Mouse (Mus musculus) liver, adult 2 months (tissue): ENCODE measurements around the gene Frmpd4. TPM values are rescaled to one million over a fixed set of nuclear protein-coding genes. Genes with fewer than 3 reads are reported as not detected.

Experiments used
- DNase-seq: peaks from one replicate; pipeline ENCODE4 v3.0.0-alpha.2; 2011; ENCODE audit warnings: low read depth, low spot score; ENCODE audit errors: extremely low read depth
- H3K27ac ChIP-seq: fragments of 200-500 bp; replicated peaks from 2 replicates; pipeline ENCODE4 v1.5.1; 2012; ENCODE audit warnings: low read depth, mild to moderate bottlenecking, control low read depth, inconsistent platforms, low read length; ENCODE audit not compliant: insufficient read depth
- H3K27me3 ChIP-seq: fragments of 200-500 bp; 2 replicates; pipeline ENCODE4 v1.6.1; 2012; ENCODE audit warnings: mild to moderate bottlenecking, moderate library complexity, low read length, inconsistent platforms; ENCODE audit not compliant: control insufficient read depth, insufficient read depth
- H3K36me3 ChIP-seq: fragments of 200-500 bp; 2 replicates; pipeline ENCODE4 v1.6.1; 2012; ENCODE audit warnings: low read length, inconsistent platforms; ENCODE audit not compliant: control insufficient read depth, insufficient read depth
- H3K4me1 ChIP-seq: fragments of 200-500 bp; 2 replicates; pipeline ENCODE4 v1.6.1; 2011; ENCODE audit warnings: low read length; ENCODE audit not compliant: control insufficient read depth, insufficient read depth
- H3K4me3 ChIP-seq: fragments of 200-500 bp; 2 replicates; pipeline ENCODE4 v1.5.1; 2011; ENCODE audit warnings: low read depth, mild to moderate bottlenecking, control low read depth, low read length, moderate library complexity; ENCODE audit not compliant: insufficient read depth
- H3K79me2 ChIP-seq: fragments of 200-500 bp; 2 replicates; pipeline ENCODE4 v1.6.1; 2012; ENCODE audit warnings: inconsistent platforms, mild to moderate bottlenecking, low read length, moderate library complexity; ENCODE audit not compliant: control insufficient read depth, insufficient read depth
- H3K9ac ChIP-seq: fragments of 200-500 bp; 2 replicates; pipeline ENCODE4 v1.6.1; 2012; ENCODE audit warnings: low read depth, mild to moderate bottlenecking, control low read depth, inconsistent platforms, low read length
- CTCF ChIP-seq: fragments of 200-500 bp; IDR thresholded peaks from 2 replicates; pipeline ENCODE4 v1.5.1; 2011; ENCODE audit warnings: low read depth, low read length, control low read depth
- POLR2A ChIP-seq: fragments of 200-500 bp; IDR thresholded peaks from 2 replicates; pipeline ENCODE4 v1.6.1; 2011; ENCODE audit warnings: low read length, control low read depth; ENCODE audit not compliant: insufficient read depth; ENCODE audit errors: extremely low read depth
- WGBS: fragments of 180-500 bp; shearing (Covaris S2); methylation state at CpG from one replicate; pipeline ENCODE4 v1.1.7; 2018; 5-methylcytosine and 5-hydroxymethylcytosine counted together
- polyA plus RNA-seq: library from polyadenylated mRNA; depleted of rRNA; stranded (reverse); fragments of >200 nt; gene quantifications from 2 replicates; pipeline ENCODE4 v1.2.3, GENCODE M21; 2012; rRNA removed
- total RNA-seq: library from RNA; depleted of rRNA; stranded (reverse); fragments of >200 nt; gene quantifications from 2 replicates; pipeline ENCODE4 v1.2.3, GENCODE M21; 2014; rRNA removed

Gene Frmpd4
- total and polyA plus RNA-seq, 2 experiments = not detected

DNA sequence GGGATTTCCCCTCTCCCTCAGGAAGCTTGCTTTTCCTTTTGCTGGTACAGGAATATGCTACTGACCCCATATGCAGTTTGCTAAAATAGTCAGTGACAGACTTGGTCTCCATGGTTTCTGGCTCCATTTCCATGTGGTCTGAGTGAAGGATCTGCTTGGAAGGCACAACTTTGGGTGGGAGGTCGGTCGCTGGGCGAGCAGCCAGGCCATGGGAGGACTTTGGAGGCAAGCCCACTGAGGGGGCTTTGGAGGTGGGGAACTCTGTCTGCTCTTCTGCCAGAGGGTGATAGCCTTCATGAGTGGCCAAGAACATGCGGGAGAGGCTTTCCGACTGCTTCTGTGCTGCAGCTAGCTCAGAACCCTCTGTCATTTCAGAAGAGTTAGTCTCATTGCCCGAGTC, 1099.4 kb downstream of the Frmpd4 start:
- DNase-seq = no peak
- TF ChIP-seq POLR2A = no peak
- TF ChIP-seq CTCF = no peak
- Histone ChIP-seq H3K9ac (no peak overlapping the region), H3K27ac (no peak overlapping the region), H3K79me2 (no peaks in the 10 kb centered on the region), H3K27me3 (no peaks in the 10 kb centered on the region), H3K4me3 (no peak overlapping the region), H3K4me1 (no peaks in the 10 kb centered on the region), H3K36me3 (no peaks in the 10 kb centered on the region)
- 65% methylated on average over 6 of the region's 6 CpGs for WGBS

DNA sequence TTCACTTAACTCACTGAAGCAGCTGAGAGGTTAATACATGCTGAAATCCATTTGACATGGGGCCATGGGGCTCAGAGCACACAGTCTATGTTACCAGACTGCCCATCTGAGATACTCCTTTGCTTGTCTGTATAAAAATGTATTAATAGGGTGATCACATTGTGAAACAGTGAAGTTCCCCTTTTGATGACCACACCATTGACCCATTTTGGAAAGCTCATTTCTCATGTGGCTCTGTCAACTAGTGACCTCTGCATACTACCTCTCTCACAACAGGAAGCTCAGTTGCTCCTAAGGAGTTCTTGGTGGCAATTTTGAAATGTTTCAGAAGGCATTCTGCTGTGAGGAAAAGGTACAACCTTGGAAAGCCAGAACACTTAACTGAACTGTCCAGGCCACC, 1142.1 kb downstream of the Frmpd4 start:
- TF ChIP-seq POLR2A (no peak), CTCF (no peak)
- Histone ChIP-seq H3K36me3 (no peaks in the 10 kb centered on the region), H3K79me2 (no peaks in the 10 kb centered on the region), H3K9ac (no peak overlapping the region), H3K27me3 (no peaks in the 10 kb centered on the region), H3K27ac (no peak overlapping the region), H3K4me1 (no peaks in the 10 kb centered on the region), H3K4me3 (no peak overlapping the region)
- DNase-seq = no peak

DNA sequence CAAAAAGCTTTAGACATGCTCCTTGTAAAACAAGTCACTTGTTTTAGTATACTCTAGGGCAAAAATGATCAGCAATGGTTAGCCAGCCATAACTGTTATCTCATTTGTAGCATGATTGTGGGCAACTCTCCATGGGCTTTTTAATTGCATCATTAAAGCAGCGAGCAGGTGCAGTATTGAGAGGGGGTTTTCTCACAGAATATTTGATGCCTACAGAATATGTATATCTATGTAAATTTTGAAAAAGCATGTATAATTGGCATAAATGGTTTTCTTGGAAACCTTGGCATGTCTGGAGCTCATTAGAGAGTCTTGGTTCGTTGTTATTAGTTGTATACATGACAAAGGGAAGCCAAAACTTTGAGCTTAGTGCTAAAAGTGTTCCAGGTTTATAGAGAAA, 1143.1 kb downstream of the Frmpd4 start:
- no peaks in the 10 kb centered on the region for H3K36me3 ChIP-seq
- WGBS = 77% methylated on average over 2 of the region's 2 CpGs
- no peak for TF ChIP-seq POLR2A
- no peak for TF ChIP-seq CTCF
- H3K4me1 ChIP-seq = no peaks in the 10 kb centered on the region
- H3K9ac ChIP-seq = no peak overlapping the region
- no peak for DNase-seq
- H3K27me3 ChIP-seq = no peaks in the 10 kb centered on the region
- no peak overlapping the region for H3K4me3 ChIP-seq
- no peak overlapping the region for H3K27ac ChIP-seq
- H3K79me2 ChIP-seq = no peaks in the 10 kb centered on the region

Other genes with a start within 250 kb of the Frmpd4 start
- gene Msl3, start 96.7 kb upstream of the Frmpd4 start, total RNA-seq = 23.0 and 25.9 TPM in 2 replicates
- gene Msl3, start 96.7 kb upstream of the Frmpd4 start, polyA plus RNA-seq = 8.5 and 11.4 TPM in 2 replicates
- gene Arhgap6, start 217.9 kb upstream of the Frmpd4 start, total RNA-seq = 7.9 and 13.0 TPM in 2 replicates
- gene Arhgap6, start 217.9 kb upstream of the Frmpd4 start, polyA plus RNA-seq = 1.5 and 1.8 TPM in 2 replicates